Mouse (Mus musculus) forebrain, embryonic 14.5 days (tissue): Measurements from ENCODE around the gene Pbx2. TPM values are rescaled to one million over a fixed set of nuclear protein-coding genes. Genes with fewer than 3 reads are reported as not detected.
A peak's percentile ranks its signal among the peaks of the same experiment; 100 is the strongest.

Source experiments
- ATAC-seq: fragments of 200-750 bp; cut with Nextera tagmentation; 2 replicates; pipeline ENCODE4 v1.8.0; 2017; ENCODE audit warnings: mild to moderate bottlenecking, moderate library complexity
- DNase-seq: peaks from one replicate; pipeline ENCODE4 v3.0.0-alpha.2; 2015; ENCODE audit warnings: low spot score
- H3K27ac ChIP-seq: fragments of 300-500 bp; sonication (generic); 2 replicates; pipeline ENCODE4 v1.5.1; 2014; ENCODE audit warnings: low read depth, mild to moderate bottlenecking, control low read depth, low read length, moderate library complexity
- H3K27me3 ChIP-seq: fragments of 300-500 bp; sonication (generic); replicated peaks from 2 replicates; pipeline ENCODE4 v1.6.1; 2014; ENCODE audit warnings: low read length, control low read depth, mixed read lengths; ENCODE audit not compliant: control insufficient read depth, insufficient read depth
- H3K36me3 ChIP-seq: fragments of 300-500 bp; sonication (generic); 2 replicates; pipeline ENCODE4 v1.6.1; 2014; ENCODE audit warnings: low read length, control low read depth; ENCODE audit not compliant: control insufficient read depth, insufficient read depth
- H3K4me1 ChIP-seq: fragments of 300-500 bp; sonication (generic); 2 replicates; pipeline ENCODE4 v1.6.1; 2014; ENCODE audit warnings: antibody characterized with exemption, low read length, control low read depth; ENCODE audit not compliant: control insufficient read depth, insufficient read depth
- H3K4me2 ChIP-seq: fragments of 300-500 bp; sonication (generic); 2 replicates; pipeline ENCODE4 v1.6.1; 2014; ENCODE audit warnings: mild to moderate bottlenecking, control low read depth, low read length
- H3K4me3 ChIP-seq: fragments of 300-500 bp; sonication (generic); 2 replicates; pipeline ENCODE4 v1.5.1; 2014; ENCODE audit warnings: low read depth, low read length, control low read depth
- H3K9ac ChIP-seq: fragments of 300-500 bp; sonication (generic); 2 replicates; pipeline ENCODE4 v1.6.1; 2014; ENCODE audit warnings: mild to moderate bottlenecking, low read length, control low read depth, moderate library complexity
- H3K9me3 ChIP-seq: fragments of 300-500 bp; sonication (generic); replicated peaks from 2 replicates; pipeline ENCODE4 v1.6.1; 2016; ENCODE audit warnings: low read length, control low read depth, mixed read lengths; ENCODE audit not compliant: control insufficient read depth
- WGBS: fragments of 180-500 bp; shearing (Covaris S2); extraction: QIAGEN DNeasy Blood & Tissue Kit; methylation state at CpG from one replicate; pipeline ENCODE4 v1.1.7; 2014; 5-methylcytosine and 5-hydroxymethylcytosine counted together
- polyA plus RNA-seq: library from polyadenylated mRNA; unstranded; fragments of >200 nt; fragmentation: Nextera tagmentation; extraction: Ambion mirVana; gene quantifications from 2 replicates; pipeline ENCODE4 v1.2.1, GENCODE M21; 2014

Gene Pbx2
- polyA plus RNA-seq, 1 experiment from 2014 or later = 9.6 TPM

DNA sequence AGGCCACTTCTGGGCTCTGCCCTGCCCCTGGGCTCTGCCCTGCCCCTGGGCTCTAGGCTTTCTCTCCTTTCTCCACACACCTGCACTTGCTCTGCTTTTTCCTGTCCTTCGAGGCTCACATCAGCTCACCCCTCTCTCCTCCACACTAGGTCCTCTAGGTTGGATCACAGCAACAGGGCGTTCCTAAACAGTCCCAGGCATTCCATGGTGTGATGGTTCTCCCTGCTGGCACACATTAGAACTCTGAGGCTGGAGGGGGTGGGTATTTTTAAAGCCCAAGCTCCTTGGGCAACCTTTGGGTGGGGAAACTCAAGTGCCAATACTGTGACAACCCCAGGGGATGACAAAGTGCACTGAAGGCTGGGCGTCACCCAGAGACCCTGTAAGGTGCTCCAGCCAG lies 46.4 kb downstream of the Pbx2 start:
- Histone ChIP-seq H3K9me3 (no peaks in the 10 kb centered on the region), H3K9ac (no peak overlapping the region; the same call in 1 of the 2 replicates), H3K4me3 (no peak overlapping the region)

DNA sequence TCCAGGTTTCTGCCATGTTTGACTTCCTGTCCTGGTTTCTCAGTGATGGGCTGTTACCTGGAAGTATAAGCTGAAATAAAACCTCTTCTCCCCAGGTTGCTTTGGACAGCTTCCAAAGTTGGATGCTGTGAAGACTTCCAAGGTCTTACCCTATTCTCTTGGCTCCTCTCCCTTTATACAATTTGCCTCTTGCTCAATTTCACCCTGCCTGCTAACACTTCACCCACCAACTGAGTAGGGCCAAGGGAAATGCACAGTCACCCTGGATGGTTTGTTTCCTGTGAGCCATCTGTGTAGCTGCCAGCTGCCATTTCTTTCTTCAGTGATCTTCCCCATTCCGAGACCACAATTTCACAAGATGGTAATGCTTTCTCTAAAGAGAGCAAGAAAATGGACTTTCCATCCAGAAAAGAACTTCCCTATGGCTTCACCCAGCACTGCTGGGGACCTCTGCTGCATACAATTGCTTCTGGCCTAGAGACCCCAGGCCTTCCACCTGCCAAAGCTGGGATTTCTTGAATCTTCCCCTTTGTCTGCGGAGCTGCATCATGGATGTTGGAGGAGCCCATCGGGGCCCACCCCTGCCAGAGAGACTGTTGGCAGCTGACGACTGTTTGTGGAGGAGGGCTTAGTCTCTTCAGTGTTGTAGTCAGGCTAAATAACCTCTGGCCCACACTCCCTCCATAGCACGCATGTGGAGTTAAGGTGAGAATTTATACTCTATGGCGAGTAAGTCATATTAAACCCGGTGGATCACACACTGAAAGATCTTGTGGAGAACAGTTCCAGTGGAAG lies 48.6 kb downstream of the Pbx2 start:
- Histone ChIP-seq H3K36me3 (no peaks in the 10 kb centered on the region), H3K9ac (no peak overlapping the region), H3K27me3 (no peaks in the 10 kb centered on the region), H3K4me3 (no peak overlapping the region), H3K4me2 (no peak overlapping the region), H3K27ac (peak overlapping the region; percentile 21; the same call in 1 of the 2 replicates), H3K4me1 (peaks cover 6% of the 10 kb centered on the region), H3K9me3 (no peaks in the 10 kb centered on the region)
- ATAC-seq (no peak), DNase-seq (no peak)
- WGBS = 81% methylated on average over 7 of the region's 7 CpGs

More for the DNA sequence above, 46.4 kb downstream of the Pbx2 start:
- Histone ChIP-seq H3K27me3 (0 out of 2 replicates have a peak, but pooled peaks cover 2% of the 10 kb centered on the region), H3K4me2 (no peak overlapping the region), H3K4me1 (peaks cover 6% of the 10 kb centered on the region), H3K27ac (no peak overlapping the region), H3K36me3 (no peaks in the 10 kb centered on the region)
- DNase-seq (no peak), ATAC-seq (no peak)
- 65% methylated on average over 3 of the region's 3 CpGs for WGBS

DNA sequence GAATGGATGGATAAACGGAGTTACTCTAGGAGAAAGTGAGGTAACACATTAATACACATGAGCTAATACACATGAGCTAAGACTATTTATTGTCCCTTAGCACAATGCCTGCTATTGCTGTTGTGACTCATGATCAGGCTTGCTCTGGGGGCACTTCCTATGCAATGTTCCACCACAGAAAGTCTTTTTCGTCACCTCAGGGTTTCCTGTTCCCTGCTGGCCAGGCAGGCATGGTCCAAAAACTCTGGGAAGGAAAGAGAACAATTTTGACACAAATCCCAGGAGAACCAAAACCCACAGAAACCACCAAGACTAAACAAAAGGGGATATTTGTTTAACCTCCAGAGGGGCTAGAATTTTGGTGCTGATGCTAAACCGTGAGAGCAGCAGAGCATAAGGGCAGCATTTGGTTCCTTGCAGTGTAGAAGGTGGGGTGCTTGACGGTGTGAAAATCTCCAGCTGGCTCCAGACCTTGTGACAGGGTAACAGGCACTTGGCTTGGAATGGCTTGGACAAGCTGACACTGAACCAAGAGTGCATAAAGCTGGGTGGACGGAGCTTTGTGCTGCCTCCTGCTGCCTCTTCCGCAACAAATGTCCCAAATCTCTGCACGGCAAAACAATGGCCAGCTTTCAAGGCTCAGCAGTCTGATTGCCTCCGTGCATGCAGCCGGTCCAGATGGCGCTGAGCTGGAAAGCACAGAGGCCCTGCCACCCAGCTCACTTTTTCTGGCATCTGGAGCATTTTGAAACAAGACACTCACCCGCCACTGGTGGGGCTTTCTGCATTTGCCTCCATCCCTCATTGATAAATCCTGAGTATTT lies 49.9 kb downstream of the Pbx2 start:
- DNase-seq = peak; percentile 74
- H3K4me3 ChIP-seq = no peak overlapping the region
- H3K9ac ChIP-seq = peak overlapping the region; percentile 45; the same call in 1 of the 2 replicates
- peak overlapping the region; percentile 86 for H3K27ac ChIP-seq
- no peaks in the 10 kb centered on the region for H3K36me3 ChIP-seq
- ATAC-seq = peak; percentile 51
- no peaks in the 10 kb centered on the region for H3K27me3 ChIP-seq
- 10% methylated on average over 11 of the region's 11 CpGs for WGBS
- no peaks in the 10 kb centered on the region for H3K9me3 ChIP-seq
- peaks cover 14% of the 10 kb centered on the region for H3K4me1 ChIP-seq
- H3K4me2 ChIP-seq = peak overlapping the region; percentile 5; the same call in 1 of the 2 replicates

DNA sequence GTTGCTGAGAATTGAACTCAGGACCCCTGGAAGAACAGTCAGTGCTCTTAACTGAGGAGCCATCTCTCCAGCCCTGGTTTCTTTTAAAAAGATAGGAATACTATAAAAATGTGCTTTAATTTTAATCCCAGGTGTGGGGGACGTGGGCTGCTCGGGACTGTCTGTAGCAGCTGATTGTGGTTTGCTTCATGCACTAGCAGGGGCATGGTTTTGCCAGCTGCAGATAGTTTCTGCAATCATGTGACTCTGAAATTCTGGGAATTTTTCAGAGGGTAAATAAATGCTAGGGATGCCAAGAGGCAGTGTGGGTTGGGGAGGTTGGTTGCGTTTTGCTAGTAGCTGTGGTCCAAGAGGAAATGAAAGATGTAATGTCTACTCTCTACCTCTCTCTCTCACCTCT lies 50.9 kb downstream of the Pbx2 start:
- DNase-seq (no peak), ATAC-seq (no peak)
- 84% methylated on average over 3 of the region's 3 CpGs for WGBS
- no peaks in the 10 kb centered on the region for H3K9me3 ChIP-seq
- H3K4me1 ChIP-seq = peaks cover 14% of the 10 kb centered on the region
- H3K27me3 ChIP-seq = no peaks in the 10 kb centered on the region
- H3K9ac ChIP-seq = no peak overlapping the region
- H3K4me2 ChIP-seq = no peak overlapping the region
- H3K4me3 ChIP-seq = no peak overlapping the region
- H3K27ac ChIP-seq = no peak overlapping the region; the same call in 1 of the 2 replicates
- H3K36me3 ChIP-seq = no peaks in the 10 kb centered on the region

DNA sequence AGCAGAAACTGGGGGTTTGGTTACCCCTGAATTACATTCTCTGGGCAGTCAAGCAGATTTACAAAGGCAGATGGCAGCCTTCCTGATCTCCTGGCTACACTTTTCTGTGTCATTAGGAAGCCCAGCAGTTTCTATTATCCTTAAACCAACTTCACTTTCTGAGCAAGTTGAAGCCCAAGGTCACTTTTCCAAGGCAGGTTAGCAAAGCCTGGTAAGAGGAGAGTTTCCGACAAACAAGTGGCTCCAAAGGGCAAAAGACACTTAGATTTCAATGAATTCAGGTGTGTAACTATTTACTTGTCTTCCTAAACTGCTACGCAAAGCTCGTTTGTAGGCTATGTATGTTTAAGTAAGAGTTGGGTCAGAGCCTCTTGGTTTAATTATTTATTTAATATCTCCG lies 52.3 kb downstream of the Pbx2 start:
- DNase-seq (no peak), ATAC-seq (no peak)
- no peak overlapping the region for H3K9ac ChIP-seq
- no peak overlapping the region for H3K4me2 ChIP-seq
- H3K9me3 ChIP-seq = no peaks in the 10 kb centered on the region
- no peak overlapping the region for H3K4me3 ChIP-seq
- H3K36me3 ChIP-seq = no peaks in the 10 kb centered on the region
- WGBS = 90% methylated on average over 4 of the region's 4 CpGs
- peaks cover 21% of the 10 kb centered on the region for H3K4me1 ChIP-seq
- no peak overlapping the region for H3K27ac ChIP-seq
- no peaks in the 10 kb centered on the region for H3K27me3 ChIP-seq

DNA sequence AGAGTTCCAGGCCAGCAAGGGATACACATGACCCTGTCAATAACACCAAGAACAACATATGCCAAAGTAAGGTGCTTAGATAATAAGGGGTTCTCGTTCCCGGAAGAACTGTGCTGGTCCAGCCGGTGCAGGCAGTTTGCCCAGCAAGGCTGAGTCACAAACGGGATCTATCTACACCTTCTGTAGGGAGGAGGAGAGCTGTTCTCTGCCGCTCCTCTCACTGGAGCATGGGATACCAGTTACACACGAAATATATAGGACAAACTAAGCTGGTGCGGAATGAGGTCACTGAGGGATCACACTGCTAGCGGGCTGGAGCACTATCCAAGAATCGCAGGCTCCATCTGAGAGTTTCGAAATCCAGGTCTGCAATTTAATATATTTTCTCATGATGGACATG lies 52.9 kb downstream of the Pbx2 start:
- ATAC-seq (no peak), DNase-seq (no peak)
- Histone ChIP-seq H3K36me3 (peaks cover 1% of the 10 kb centered on the region), H3K9me3 (no peaks in the 10 kb centered on the region), H3K27ac (no peak overlapping the region), H3K4me3 (no peak overlapping the region), H3K4me1 (peaks cover 21% of the 10 kb centered on the region), H3K9ac (no peak overlapping the region), H3K4me2 (no peak overlapping the region), H3K27me3 (no peaks in the 10 kb centered on the region)
- 86% methylated on average over 10 of the region's 10 CpGs for WGBS

DNA sequence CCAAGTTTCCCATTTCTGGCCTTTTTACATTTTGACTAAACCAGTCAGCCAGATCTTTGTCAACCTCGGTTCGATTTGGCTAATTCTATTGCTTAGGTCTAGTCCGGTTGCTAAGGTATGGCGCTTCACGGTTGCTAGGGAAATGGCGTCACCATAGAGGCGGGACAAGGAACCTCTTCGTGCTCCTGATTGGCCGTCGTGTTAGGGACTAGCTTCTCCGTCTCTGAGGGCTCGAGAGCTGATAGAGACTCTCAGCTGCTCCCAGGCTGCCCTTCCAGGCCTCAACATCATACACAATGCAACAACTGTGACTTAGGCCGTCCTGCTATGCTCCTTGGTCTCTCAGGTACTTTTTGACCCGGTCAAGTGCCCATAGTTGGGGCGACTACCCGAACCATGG lies 53.5 kb downstream of the Pbx2 start, which contains the start of gene Fkbpl:
Fkbpl (plus strand) TSS at position 157 of the 400 bp plus-strand sequence.
- peaks cover 8% of the 10 kb centered on the region for H3K36me3 ChIP-seq
- H3K4me1 ChIP-seq = peaks cover 21% of the 10 kb centered on the region
- DNase-seq (peak; percentile 99), ATAC-seq (peak; percentile 80)
- H3K27me3 ChIP-seq = no peaks in the 10 kb centered on the region
- peak within 1 kb of the TSS; percentile 71 for H3K9ac ChIP-seq
- WGBS = 1% methylated on average over 16 of the region's 16 CpGs
- peak within 1 kb of the TSS; percentile 49; the same call in 1 of the 2 replicates for H3K27ac ChIP-seq
- H3K4me3 ChIP-seq = peak within 1 kb of the TSS; percentile 52
- peak within 1 kb of the TSS; percentile 73 for H3K4me2 ChIP-seq
- no peaks in the 10 kb centered on the region for H3K9me3 ChIP-seq

DNA sequence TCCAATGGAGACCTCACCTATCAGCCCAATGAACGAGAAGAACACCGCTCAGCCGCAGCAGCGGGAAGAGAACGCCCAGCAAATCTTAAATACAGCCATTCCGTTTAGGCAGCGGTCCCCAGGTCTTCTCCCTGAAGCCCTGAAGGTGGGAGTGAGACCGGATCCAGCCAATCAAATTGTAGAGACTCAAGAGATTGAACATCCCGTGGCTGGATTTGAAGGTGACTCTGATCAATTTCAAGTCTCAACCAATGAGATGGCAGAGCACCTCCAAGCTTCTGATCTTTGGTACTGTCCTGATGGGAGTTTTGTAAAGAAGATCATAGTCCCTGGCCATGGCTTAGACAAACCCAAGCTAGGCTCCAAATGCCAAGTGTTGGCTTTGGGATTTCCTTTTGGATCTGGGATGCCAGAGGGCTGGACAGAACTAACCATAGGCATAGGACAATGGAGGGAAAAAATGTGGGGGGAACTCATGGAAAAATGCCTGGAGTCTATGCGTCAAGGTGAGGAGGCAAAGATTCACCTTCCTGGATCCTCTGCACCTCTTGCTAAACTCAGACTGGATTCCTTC lies 54.3 kb downstream of the Pbx2 start:
- Histone ChIP-seq H3K27ac (no peak overlapping the region), H3K4me3 (peak overlapping the region; percentile 52), H3K36me3 (peaks cover 14% of the 10 kb centered on the region), H3K27me3 (no peaks in the 10 kb centered on the region), H3K4me1 (peaks cover 17% of the 10 kb centered on the region), H3K9ac (peak overlapping the region; percentile 71), H3K9me3 (no peaks in the 10 kb centered on the region), H3K4me2 (peak overlapping the region; percentile 73)
- no peak for ATAC-seq
- 51% methylated on average over 10 of the region's 10 CpGs for WGBS
- DNase-seq = no peak
